Mouse (Mus musculus) heart, embryonic 12.5 days (tissue): ENCODE results near the gene Hdgfl2. TPM values are rescaled to one million over a fixed set of nuclear protein-coding genes. Genes with fewer than 3 reads are reported as not detected.

Experiments
- ATAC-seq: fragments of 200-750 bp; cut with Nextera tagmentation; 2 replicates; pipeline ENCODE4 v1.8.0; 2017; ENCODE audit warnings: moderate TSS enrichment, moderate library complexity; ENCODE audit not compliant: insufficient number of reproducible peaks, low FRiP score
- H3K27ac ChIP-seq: fragments of 300-500 bp; sonication (generic); 2 replicates; pipeline ENCODE4 v1.5.1; 2016; ENCODE audit warnings: mild to moderate bottlenecking, moderate library complexity; ENCODE audit not compliant: poor library complexity, severe bottlenecking
- H3K27me3 ChIP-seq: fragments of 300-500 bp; sonication (generic); replicated peaks from 2 replicates; pipeline ENCODE4 v1.6.1; 2016; ENCODE audit warnings: mild to moderate bottlenecking, moderate library complexity
- H3K36me3 ChIP-seq: fragments of 300-500 bp; sonication (generic); 2 replicates; pipeline ENCODE4 v1.6.1; 2016; ENCODE audit warnings: mild to moderate bottlenecking, moderate library complexity
- H3K4me1 ChIP-seq: fragments of 300-500 bp; sonication (generic); replicated peaks from 2 replicates; pipeline ENCODE4 v1.6.1; 2016; ENCODE audit warnings: mild to moderate bottlenecking
- H3K4me2 ChIP-seq: fragments of 300-500 bp; sonication (generic); 2 replicates; pipeline ENCODE4 v1.6.1; 2016; ENCODE audit warnings: mild to moderate bottlenecking, moderate library complexity
- H3K4me3 ChIP-seq: fragments of 300-500 bp; sonication (generic); 2 replicates; pipeline ENCODE4 v1.5.1; 2016; ENCODE audit warnings: mild to moderate bottlenecking
- H3K9ac ChIP-seq: fragments of 300-500 bp; sonication (generic); 2 replicates; pipeline ENCODE4 v1.6.1; 2016; ENCODE audit warnings: mild to moderate bottlenecking, moderate library complexity
- H3K9me3 ChIP-seq: fragments of 300-500 bp; sonication (generic); replicated peaks from 2 replicates; pipeline ENCODE4 v1.6.1; 2016; ENCODE audit warnings: mild to moderate bottlenecking, moderate library complexity
- whole genome bisulfite sequencing: fragments of 180-500 bp; shearing (Covaris S2); methylation state at CpG from one replicate; pipeline ENCODE4 v1.1.7; 2016; 5-methylcytosine and 5-hydroxymethylcytosine counted together
- polyA plus RNA-seq: library from polyadenylated mRNA; unstranded; fragments of >200 nt; fragmentation: Nextera tagmentation; extraction: Ambion mirVana; gene quantifications from 2 replicates; pipeline ENCODE4 v1.2.1, GENCODE M21; 2016

Hdgfl2 gene
- polyA plus RNA-seq, 1 experiment from 2014 or later: 93.1 TPM

- no peak overlapping the region for H3K27ac ChIP-seq
- H3K9me3 ChIP-seq: no peaks in the 10 kb centered on the region
- peaks cover 6% of the 10 kb centered on the region for H3K4me1 ChIP-seq
- no peaks in the 10 kb centered on the region for H3K36me3 ChIP-seq
- H3K9ac ChIP-seq: no peak overlapping the region
- peaks cover 96% of the 10 kb centered on the region for H3K27me3 ChIP-seq
- H3K4me2 ChIP-seq: no peak overlapping the region
- 45% methylated on average over 12 of the region's 12 CpGs for WGBS
- no peak for ATAC-seq
- no peak overlapping the region for H3K4me3 ChIP-seq
These were observed 68.0 kb downstream of the Hdgfl2 start for GRCm38 (mm10) chr17:56147420-56147819.

- no peak overlapping the region for H3K4me3 ChIP-seq
- no peak overlapping the region for H3K27ac ChIP-seq
- H3K4me1 ChIP-seq: peaks cover 5% of the 10 kb centered on the region
- H3K27me3 ChIP-seq: peaks cover 95% of the 10 kb centered on the region
- 16% methylated on average over 9 of the region's 9 CpGs for WGBS
- ATAC-seq: no peak
- H3K4me2 ChIP-seq: peak overlapping the region; percentile 39; the same call in 1 of the 2 replicates
- H3K9me3 ChIP-seq: no peaks in the 10 kb centered on the region
- no peaks in the 10 kb centered on the region for H3K36me3 ChIP-seq
- no peak overlapping the region for H3K9ac ChIP-seq
These were observed 68.8 kb downstream of the Hdgfl2 start for GRCm38 (mm10) chr17:56148280-56148679.

- Histone ChIP-seq H3K4me2 (peak overlapping the region; percentile 39), H3K4me3 (0 out of 2 replicates have a peak overlapping the region, but pooled peaks have one; percentile 9), H3K27ac (no peak overlapping the region), H3K27me3 (peaks cover 94% of the 10 kb centered on the region), H3K9ac (peak overlapping the region; percentile 26; the same call in 1 of the 2 replicates), H3K4me1 (peaks cover 11% of the 10 kb centered on the region), H3K9me3 (no peaks in the 10 kb centered on the region), H3K36me3 (no peaks in the 10 kb centered on the region)
- ATAC-seq: peak; percentile 16; the same call in 1 of the 2 replicates
- 3% methylated on average over 30 of the region's 30 CpGs for WGBS
These were observed 69.6 kb downstream of the Hdgfl2 start for GRCm38 (mm10) chr17:56148790-56149618.

GRCm38 (mm10) chr17:56149897-56150296 is 70.5 kb downstream of the Hdgfl2 start:
- no peak overlapping the region for H3K27ac ChIP-seq
- peaks cover 94% of the 10 kb centered on the region for H3K27me3 ChIP-seq
- H3K36me3 ChIP-seq: no peaks in the 10 kb centered on the region
- no peak overlapping the region for H3K4me2 ChIP-seq
- H3K4me1 ChIP-seq: peaks cover 11% of the 10 kb centered on the region
- no peaks in the 10 kb centered on the region for H3K9me3 ChIP-seq
- no peak overlapping the region for H3K9ac ChIP-seq
- ATAC-seq: no peak
- WGBS: 42% methylated on average over 2 of the region's 2 CpGs
- no peak overlapping the region for H3K4me3 ChIP-seq

Other genes with a start within 250 kb of the Hdgfl2 start
- 6.3 and 7.4 TPM in 2 replicates for gene Zfp119a, start 200.7 kb upstream of the Hdgfl2 start, polyA plus RNA-seq
- 7.3 and 8.0 TPM in 2 replicates for gene Zfp959, start 187.5 kb upstream of the Hdgfl2 start, polyA plus RNA-seq
- gene Zfp119b, start 130.1 kb upstream of the Hdgfl2 start, polyA plus RNA-seq: 3.1 and 4.3 TPM in 2 replicates
- 0.40 TPM in 1 of 2 replicates, not detected in the other for gene Ebi3, start 127.0 kb upstream of the Hdgfl2 start, polyA plus RNA-seq
- gene Yju2, start 120.5 kb upstream of the Hdgfl2 start, polyA plus RNA-seq: 17.4 and 17.5 TPM in 2 replicates
- gene Shd, start 109.2 kb upstream of the Hdgfl2 start, polyA plus RNA-seq: 7.2 and 9.2 TPM in 2 replicates
- 5.2 and 5.6 TPM in 2 replicates for gene Fsd1, start 93.1 kb upstream of the Hdgfl2 start, polyA plus RNA-seq
- gene Stap2, start 74.0 kb upstream of the Hdgfl2 start, polyA plus RNA-seq: 10.2 and 10.4 TPM in 2 replicates
- 75.4 and 78.7 TPM in 2 replicates for gene Mpnd, start 73.9 kb upstream of the Hdgfl2 start, polyA plus RNA-seq
- 93.2 and 96.6 TPM in 2 replicates for gene Sh3gl1, start 43.0 kb upstream of the Hdgfl2 start, polyA plus RNA-seq
- 22.0 and 22.6 TPM in 2 replicates for gene Chaf1a, start 39.2 kb upstream of the Hdgfl2 start, polyA plus RNA-seq
- 35.5 and 39.8 TPM in 2 replicates for gene Ubxn6, start 4.6 kb upstream of the Hdgfl2 start, polyA plus RNA-seq
- 0.05 and 0.12 TPM in 2 replicates for gene Plin4, start 30.2 kb downstream of the Hdgfl2 start, polyA plus RNA-seq
- gene Plin5, start 38.0 kb downstream of the Hdgfl2 start, polyA plus RNA-seq: 0.09 and 0.17 TPM in 2 replicates
- gene Lrg1, start 42.4 kb downstream of the Hdgfl2 start, polyA plus RNA-seq: 0.18 TPM in 1 of 2 replicates, not detected in the other
- gene Sema6b, start 60.7 kb downstream of the Hdgfl2 start, polyA plus RNA-seq: 0.44 and 0.57 TPM in 2 replicates
- 4.8 and 5.0 TPM in 2 replicates for gene Tnfaip8l1, start 82.8 kb downstream of the Hdgfl2 start, polyA plus RNA-seq
- 72.9 and 73.2 TPM in 2 replicates for gene Mydgf, start 104.3 kb downstream of the Hdgfl2 start, polyA plus RNA-seq
- gene Dpp9, start 139.3 kb downstream of the Hdgfl2 start, polyA plus RNA-seq: 27.8 and 28.4 TPM in 2 replicates
- 19.5 and 19.9 TPM in 2 replicates for gene Fem1a, start 177.2 kb downstream of the Hdgfl2 start, polyA plus RNA-seq
- gene Ticam1, start 197.2 kb downstream of the Hdgfl2 start, polyA plus RNA-seq: 8.6 and 9.5 TPM in 2 replicates
- gene Plin3, start 213.2 kb downstream of the Hdgfl2 start, polyA plus RNA-seq: 59.1 and 60.0 TPM in 2 replicates
- gene Arrdc5, start 220.7 kb downstream of the Hdgfl2 start, polyA plus RNA-seq: not detected in 2 replicates
- gene Uhrf1, start 223.7 kb downstream of the Hdgfl2 start, polyA plus RNA-seq: 88.4 and 91.2 TPM in 2 replicates
- 34.3 and 37.1 TPM in 2 replicates for gene Kdm4b, start 246.4 kb downstream of the Hdgfl2 start, polyA plus RNA-seq